Mouse (Mus musculus) liver, postnatal 0 days (tissue): Measurements from ENCODE around the gene Prr18.

Experiments
- CTCF ChIP-seq: sonication (generic); IDR thresholded peaks from 2 replicates; pipeline ENCODE4 v1.5.1; 2016; ENCODE audit warnings: antibody characterized with exemption, low read depth
- EP300 ChIP-seq: IDR thresholded peaks from 2 replicates; pipeline ENCODE4 v1.6.1; 2016; ENCODE audit warnings: antibody characterized with exemption, low read depth, mild to moderate bottlenecking

GRCm38 (mm10) chr17:8297746-8298145 is 39.5 kb upstream of the Prr18 start:
- no peak for TF ChIP-seq CTCF
- no peak for TF ChIP-seq EP300
